ENCODE assay signal across 10 mouse cellular contexts in the genomic region with DNA sequence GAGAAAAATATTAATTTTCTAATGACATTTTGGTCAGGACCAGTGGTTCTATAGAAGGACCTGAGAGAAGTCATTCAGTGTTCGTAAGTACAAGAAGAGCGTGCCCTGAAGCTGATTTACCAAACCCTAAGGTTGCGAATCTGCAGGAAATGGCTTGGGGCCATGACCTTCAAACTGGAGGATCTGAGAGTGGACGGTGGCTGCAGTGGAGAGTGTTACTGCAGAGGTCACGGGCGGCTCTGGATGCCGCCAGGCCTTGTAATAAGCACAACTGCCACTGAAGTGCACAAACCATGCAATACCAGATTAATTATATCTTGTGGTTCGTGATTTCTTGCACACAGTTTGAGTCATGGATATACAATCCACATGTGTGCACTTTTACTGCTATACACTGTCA. TPM values are rescaled to one million over a fixed set of nuclear protein-coding genes. Genes with fewer than 3 reads are reported as not detected.
DNase-seq lines count a peak whose midpoint lies in the region; ATAC-seq lines count a peak whose summit lies in the region.
"Had no signal": no experiment of that assay in that cellular context is flagged by ENCODE, and none has a peak within 500 bp of the region (broad histone marks: within the 10 kb centered on the region; RNA-seq: fewer than 3 reads in every experiment).

No protein-coding gene starts in this region.

- peak overlapping the region; percentile 2; the same call in 1 of the 2 replicates for H3K27ac ChIP-seq in heart, embryonic 16.5 days (ENCODE audit: low read length)
- peak overlapping the region; percentile 36; the same call in 1 of the 2 replicates for H3K27ac ChIP-seq in liver, embryonic 13.5 days
- H3K27ac ChIP-seq in forebrain, embryonic 15.5 days (replicated peaks) = no peak overlapping the region

- H3K27me3 ChIP-seq in heart, embryonic 16.5 days (ENCODE audit: control insufficient read depth, insufficient read depth, low read length) = no peaks in the 10 kb centered on the region
- H3K27me3 ChIP-seq in liver, embryonic 13.5 days = no peaks in the 10 kb centered on the region
- no peaks in the 10 kb centered on the region for H3K27me3 ChIP-seq in forebrain, embryonic 15.5 days

- 44% methylated on average over 8 of the region's 8 CpGs for WGBS in heart, embryonic 16.5 days
- WGBS in liver, embryonic 13.5 days (ENCODE audit: insufficient replicate concordance) = 79% methylated on average over 8 of the region's 8 CpGs
- 90% methylated on average over 8 of the region's 8 CpGs for WGBS in forebrain, embryonic 15.5 days

- H3K4me1 ChIP-seq in heart, embryonic 16.5 days (ENCODE audit: control insufficient read depth, insufficient read depth, low read length) = peaks cover 3% of the 10 kb centered on the region; the same call in 1 of the 2 replicates
- peaks cover 79% of the 10 kb centered on the region for H3K4me1 ChIP-seq in liver, embryonic 13.5 days (replicated peaks)
- no peaks in the 10 kb centered on the region for H3K4me1 ChIP-seq in forebrain, embryonic 15.5 days

- H3K4me2 ChIP-seq in heart, embryonic 16.5 days (ENCODE audit: low read depth, low read length) = no peak overlapping the region
- no peak overlapping the region for H3K4me2 ChIP-seq in liver, embryonic 13.5 days
- H3K4me2 ChIP-seq in forebrain, embryonic 15.5 days (replicated peaks) = no peak overlapping the region

- intact Hi-C loops in gastrocnemius, postnatal 36 days (cut with DNase I) = no loop called here

- H3K36me3 ChIP-seq in heart, embryonic 16.5 days (ENCODE audit: control insufficient read depth, insufficient read depth) = peaks cover 14% of the 10 kb centered on the region
- H3K36me3 ChIP-seq in liver, embryonic 13.5 days = peaks cover 58% of the 10 kb centered on the region
- peaks cover 21% of the 10 kb centered on the region for H3K36me3 ChIP-seq in forebrain, embryonic 15.5 days

- H3K9me3 ChIP-seq in heart, embryonic 16.5 days (replicated peaks; ENCODE audit: control insufficient read depth, low read length) = no peaks in the 10 kb centered on the region
- no peaks in the 10 kb centered on the region for H3K9me3 ChIP-seq in liver, embryonic 13.5 days (replicated peaks)
- no peaks in the 10 kb centered on the region for H3K9me3 ChIP-seq in forebrain, embryonic 15.5 days

- ATAC-seq in heart, embryonic 16.5 days (replicated peaks; ENCODE audit: extremely low read depth, insufficient read depth, low FRiP score) = peak; percentile 67; the same call in 1 of the 2 replicates
- no peak for ATAC-seq in liver, embryonic 13.5 days (ENCODE audit: low read depth)
- no peak for ATAC-seq in forebrain, embryonic 15.5 days (replicated peaks)
- ATAC-seq: midbrain, embryonic 16.5 days had no signal

- DNase-seq in heart, adult 8-10 months (ENCODE audit: low spot score) = peak; percentile 19
- no peak for DNase-seq in heart, adult 11 months
- peak; percentile 36 to 57 for DNase-seq in adrenal gland, adult 18-20 months (ENCODE audit: low spot score in 2 of 2)
- DNase-seq in liver, embryonic 13.5 days = no peak
- DNase-seq in gastrocnemius, postnatal 36 days = no peak
- no peak for DNase-seq in right cerebral cortex, postnatal 25 days
- DNase-seq: layer of hippocampus, postnatal 36 days had no signal

- H3K9ac ChIP-seq in heart, embryonic 16.5 days (ENCODE audit: low read length) = 0 out of 2 replicates have a peak overlapping the region, but pooled peaks have one; percentile 12
- H3K9ac ChIP-seq in liver, embryonic 13.5 days = no peak overlapping the region
- no peak overlapping the region for H3K9ac ChIP-seq in forebrain, embryonic 15.5 days (replicated peaks)

- no peak overlapping the region for H3K4me3 ChIP-seq in heart, embryonic 16.5 days (ENCODE audit: low read length)
- H3K4me3 ChIP-seq in liver, embryonic 13.5 days (replicated peaks) = no peak overlapping the region
- H3K4me3 ChIP-seq in forebrain, embryonic 15.5 days = no peak overlapping the region

RNA-seq across cellular contexts. Expression of gene Hectd4, which starts 31.8 kb away (rescaled TPM):
- 10 to 100 TPM; 22.8 to 26.9 (median 24.1) TPM for total RNA-seq in heart, adult 8-10 months (2022)
- total RNA-seq in adrenal gland, adult 18-20 months (2021) = 10 to 100 TPM; 17.6 to 20.4 TPM
- polyA plus RNA-seq in heart, embryonic 16.5 days (2015; fragmentation: Nextera tagmentation; extraction: Ambion mirVana) = 2.6 and 3.4 TPM in 2 replicates
- 6.9 and 7.6 TPM in 2 replicates for polyA plus RNA-seq in liver, embryonic 13.5 days (2015; fragmentation: Nextera tagmentation; extraction: Ambion mirVana)
- total RNA-seq in gastrocnemius, postnatal 36 days (2021) = 10 to 100 TPM; 10.9 to 12.1 TPM
- polyA plus RNA-seq in forebrain, embryonic 15.5 days (2015; fragmentation: Nextera tagmentation; extraction: Ambion mirVana) = 18.1 and 20.8 TPM in 2 replicates

RNA-seq across cellular contexts. Expression of gene Rpl6, which starts 47.5 kb away (rescaled TPM):
- total RNA-seq in heart, adult 8-10 months (2022) = 100 to 1,000 TPM; 525 to 697 (median 601) TPM
- 1,000 to 10,000 TPM in 1 of 2 experiments, 100 to 1,000 TPM in 1; 921 to 1,031 TPM for total RNA-seq in adrenal gland, adult 18-20 months (2021)
- 325 and 345 TPM in 2 replicates for polyA plus RNA-seq in heart, embryonic 16.5 days (2015; fragmentation: Nextera tagmentation; extraction: Ambion mirVana)
- 556 and 610 TPM in 2 replicates for polyA plus RNA-seq in liver, embryonic 13.5 days (2015; fragmentation: Nextera tagmentation; extraction: Ambion mirVana)
- total RNA-seq in gastrocnemius, postnatal 36 days (2021) = 100 to 1,000 TPM; 382 to 446 TPM
- polyA plus RNA-seq in forebrain, embryonic 15.5 days (2015; fragmentation: Nextera tagmentation; extraction: Ambion mirVana) = 398 and 410 TPM in 2 replicates

Comparison
In these comparisons a context has a peak if more than half of its experiments do, and no peak if none do; other contexts are left out.
1. DNase-seq: peak in heart, adult 8-10 months (single experiment) and adrenal gland, adult 18-20 months (2 of 2); none in heart, adult 11 months (single experiment), liver, embryonic 13.5 days (single experiment), gastrocnemius, postnatal 36 days (0 of 2) and right cerebral cortex, postnatal 25 days (single experiment).